Mouse (Mus musculus) large intestine, adult 2 months (tissue): Measurements from ENCODE around the gene Apbb2. TPM values are rescaled to one million over a fixed set of nuclear protein-coding genes. Genes with fewer than 3 reads are reported as not detected.

Source experiments
- DNase-seq: peaks from one replicate; pipeline ENCODE4 v3.0.0-alpha.2; 2012; ENCODE audit warnings: low read depth, low spot score
- WGBS: fragments of 180-500 bp; shearing (Covaris S2); methylation state at CpG from one replicate; pipeline ENCODE4 v1.1.7; 2018; 5-methylcytosine and 5-hydroxymethylcytosine counted together
- polyA plus RNA-seq: library from polyadenylated mRNA; depleted of rRNA; stranded (reverse); fragments of >200 nt; gene quantifications from 2 replicates; pipeline ENCODE4 v1.2.3, GENCODE M21; 2012

The Apbb2 gene
- polyA plus RNA-seq, 1 experiment = 4.7 TPM

- 43% methylated on average over 7 of the region's 7 CpGs for WGBS
Observed at GRCm38 (mm10) chr5:66368966-66369365, 249.6 kb downstream of the Apbb2 start.

GRCm38 (mm10) chr5:66367641-66368040 lies 250.9 kb downstream of the Apbb2 start:
- 94% methylated on average over 11 of the region's 11 CpGs for WGBS

More at GRCm38 (mm10) chr5:66368966-66369365, 249.6 kb downstream of the Apbb2 start:
- DNase-seq = no peak

GRCm38 (mm10) chr5:66363274-66364261 lies 255.0 kb downstream of the Apbb2 start:
- WGBS = 79% methylated on average over 18 of the region's 18 CpGs
- no peak for DNase-seq

More at GRCm38 (mm10) chr5:66367641-66368040, 250.9 kb downstream of the Apbb2 start:
- no peak for DNase-seq

GRCm38 (mm10) chr5:66360739-66361138 lies 257.8 kb downstream of the Apbb2 start:
- whole genome bisulfite sequencing = 90% methylated on average over 9 of the region's 9 CpGs
- DNase-seq = no peak

GRCm38 (mm10) chr5:66359742-66360423 lies 258.7 kb downstream of the Apbb2 start:
- DNase-seq = no peak
- WGBS = 86% methylated on average over 15 of the region's 15 CpGs

- WGBS = 93% methylated on average over 3 of the region's 3 CpGs
Observed at GRCm38 (mm10) chr5:66355147-66355546, 263.4 kb downstream of the Apbb2 start.

GRCm38 (mm10) chr5:66353876-66354275 lies 264.7 kb downstream of the Apbb2 start:
- 86% methylated on average over 3 of the region's 3 CpGs for WGBS

More at GRCm38 (mm10) chr5:66355147-66355546, 263.4 kb downstream of the Apbb2 start:
- DNase-seq = no peak

GRCm38 (mm10) chr5:66351836-66352390 lies 266.7 kb downstream of the Apbb2 start:
- 85% methylated on average over 7 of the region's 7 CpGs for WGBS

More at GRCm38 (mm10) chr5:66353876-66354275, 264.7 kb downstream of the Apbb2 start:
- no peak for DNase-seq

GRCm38 (mm10) chr5:66351064-66351463 lies 267.5 kb downstream of the Apbb2 start:
- 72% methylated on average over 12 of the region's 12 CpGs for WGBS
- DNase-seq = no peak

More at GRCm38 (mm10) chr5:66351836-66352390, 266.7 kb downstream of the Apbb2 start:
- no peak for DNase-seq

- no peak for DNase-seq
- 76% methylated on average over 6 of the region's 6 CpGs for whole genome bisulfite sequencing
Observed at GRCm38 (mm10) chr5:66350611-66351010, 268.0 kb downstream of the Apbb2 start.

GRCm38 (mm10) chr5:66348421-66348820 lies 270.2 kb downstream of the Apbb2 start:
- no peak for DNase-seq
- WGBS = 59% methylated on average over 6 of the region's 6 CpGs

GRCm38 (mm10) chr5:66346756-66347155 lies 271.8 kb downstream of the Apbb2 start:
- DNase-seq = no peak
- WGBS = 85% methylated on average over 6 of the region's 6 CpGs

GRCm38 (mm10) chr5:66345140-66345539 lies 273.4 kb downstream of the Apbb2 start:
- no peak for DNase-seq
- 45% methylated on average over 3 of the region's 3 CpGs for WGBS

GRCm38 (mm10) chr5:66344182-66344581 lies 274.4 kb downstream of the Apbb2 start:
- DNase-seq = no peak
- WGBS = 63% methylated on average over 2 of the region's 2 CpGs

- WGBS = 78% methylated on average over 9 of the region's 9 CpGs
- DNase-seq = no peak
Observed at GRCm38 (mm10) chr5:66342285-66342684, 276.3 kb downstream of the Apbb2 start.

GRCm38 (mm10) chr5:66341848-66342247 lies 276.7 kb downstream of the Apbb2 start:
- WGBS = 36% methylated on average over 10 of the region's 10 CpGs
- DNase-seq = no peak

- DNase-seq = no peak
- 68% methylated on average over 17 of the region's 17 CpGs for WGBS
Observed at GRCm38 (mm10) chr5:66340356-66341102, 278.1 kb downstream of the Apbb2 start.

- WGBS = 63% methylated on average over 7 of the region's 7 CpGs
- DNase-seq = no peak
Observed at GRCm38 (mm10) chr5:66338583-66338982, 280.0 kb downstream of the Apbb2 start.

GRCm38 (mm10) chr5:66337969-66338345 lies 280.6 kb downstream of the Apbb2 start:
- DNase-seq = no peak
- WGBS = 41% methylated on average over 6 of the region's 6 CpGs
